Mouse (Mus musculus): ENCODE results near the gene Ftsj1. TPM values are rescaled to one million over a fixed set of nuclear protein-coding genes. Genes with fewer than 3 reads are reported as not detected.

The Ftsj1 gene
- total and polyA plus RNA-seq, 3 experiments, result 17.0 to 31.6 (median 22.3) TPM

DNA sequence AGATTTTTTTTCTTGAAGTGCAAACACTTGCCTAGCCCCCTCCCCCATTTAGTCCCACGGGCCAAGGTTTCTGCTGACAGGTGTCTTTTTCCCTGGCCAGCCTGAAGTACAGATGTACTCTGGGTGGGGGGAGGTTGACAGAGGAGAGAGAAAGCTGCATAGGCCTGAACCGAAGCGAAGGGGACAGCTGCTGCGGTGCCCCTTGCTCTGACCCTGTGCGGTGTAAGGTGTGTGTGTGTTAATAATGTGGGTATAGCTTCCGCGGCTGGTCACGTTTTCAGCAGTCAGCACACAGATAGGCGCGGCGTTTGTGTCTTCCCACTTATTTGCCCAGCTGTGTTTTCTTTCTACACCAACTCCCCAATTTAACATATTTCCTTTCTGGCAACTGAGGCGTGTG is 7.3 kb upstream of the Ftsj1 start:
- no peak for DNase-seq (ENCODE audit: extremely low read depth)
- no peaks in the 10 kb centered on the region for H3K27me3 ChIP-seq (replicated peaks)
- H3K27ac ChIP-seq (ENCODE audit: insufficient read depth, low read depth), result no peak overlapping the region
- H3K4me1 ChIP-seq (ENCODE audit: control insufficient read depth in 1 of 2, insufficient read depth in 2 of 2), result no peaks in the 10 kb centered on the region
- no peak overlapping the region for H3K9ac ChIP-seq (ENCODE audit: insufficient read depth, low read depth)
- no peaks in the 10 kb centered on the region for H3K9me3 ChIP-seq (replicated peaks; ENCODE audit: low read length)
- H3K79me2 ChIP-seq (replicated peaks; ENCODE audit: control insufficient read depth, extremely low read depth, insufficient read depth, poor library complexity, severe bottlenecking), result no peaks in the 10 kb centered on the region
- no peaks in the 10 kb centered on the region for H3K36me3 ChIP-seq (replicated peaks in 1 of 2; ENCODE audit: control insufficient read depth in 1 of 2, insufficient read depth in 1 of 2, low read length in 1 of 2)
- TF ChIP-seq NELFE (IDR thresholded peaks at IDR 0.05; ENCODE audit: low read depth, low read length) (no peak), USF2 (conservative IDR thresholded peaks at IDR 0.05; ENCODE audit: low read depth, low read length) (no peak), PAX5 (IDR thresholded peaks at IDR 0.05; ENCODE audit: low read length) (no peak), EP300 (IDR thresholded peaks at IDR 0.05; ENCODE audit: low read length) (no peak), UBTF (IDR thresholded peaks at IDR 0.05; ENCODE audit: low read depth, low read length) (no peak), BHLHE40 (IDR thresholded peaks at IDR 0.05; ENCODE audit: low read depth, low read length) (no peak), CHD1 (IDR thresholded peaks at IDR 0.05; ENCODE audit: low read depth, low read length) (no peak), ELF1 (IDR thresholded peaks at IDR 0.05; ENCODE audit: low read depth, low read length) (no peak), POLR2A (IDR thresholded peaks at IDR 0.05; ENCODE audit: low read depth, low read length) (no peak), KAT2A (IDR thresholded peaks at IDR 0.05; ENCODE audit: insufficient replicate concordance, low read length) (no peak), JUN (IDR thresholded peaks at IDR 0.05; ENCODE audit: insufficient read depth, low read depth, low read length) (no peak), IRF4 (IDR thresholded peaks at IDR 0.05; ENCODE audit: low read depth, low read length) (no peak)
- dilution Hi-C loops (cut with MboI; ENCODE audit: extremely low pct_ligation_motif_present, extremely low pct_unique_long_range_greater_than_20kb, low sequenced_read_pairs) (no loop called here), in situ Hi-C loops (cut with MboI; ENCODE audit: low pct_ligation_motif_present, low pct_unique_long_range_greater_than_20kb, low sequenced_read_pairs) (no loop called here)
- H3K4me2 ChIP-seq (ENCODE audit: insufficient read depth, low read depth, poor library complexity, severe bottlenecking), result no peak overlapping the region
- H3K4me3 ChIP-seq (replicated peaks in 1 of 3; ENCODE audit: low read depth in 2 of 3, low read length in 2 of 3, poor library complexity in 1 of 3), result no peak overlapping the region

DNA sequence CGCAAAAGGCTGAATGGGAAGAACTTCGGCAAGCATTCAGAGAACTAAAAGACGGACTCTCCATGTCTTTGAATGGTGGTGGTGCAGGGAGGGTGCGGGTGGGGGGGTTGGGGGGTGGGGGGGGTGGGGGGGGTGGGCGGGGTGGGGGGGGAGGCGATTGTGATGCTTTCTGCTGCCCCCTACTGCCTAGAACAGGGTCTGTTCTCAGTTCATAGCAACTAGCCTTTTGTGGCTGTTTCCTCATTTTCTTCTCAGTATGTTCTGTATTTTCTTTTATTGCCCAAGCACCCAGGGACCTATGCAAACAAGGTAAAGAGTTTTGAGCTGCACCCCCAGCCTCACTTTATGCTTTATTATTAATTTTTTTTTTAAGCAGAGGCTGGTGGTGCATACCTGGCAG is 3.6 kb upstream of the Ftsj1 start:
- Histone ChIP-seq H3K9ac (ENCODE audit: insufficient read depth, low read depth) (no peak overlapping the region), H3K36me3 (replicated peaks in 1 of 2; ENCODE audit: control insufficient read depth in 1 of 2, insufficient read depth in 1 of 2, low read length in 1 of 2) (peaks cover 0 to under 1% of the 10 kb centered on the region in 2 experiments), H3K4me3 (replicated peaks in 1 of 3; ENCODE audit: low read depth in 2 of 3, low read length in 2 of 3, poor library complexity in 1 of 3) (no peak overlapping the region), H3K4me2 (ENCODE audit: insufficient read depth, low read depth, poor library complexity, severe bottlenecking) (no peak overlapping the region), H3K79me2 (replicated peaks; ENCODE audit: control insufficient read depth, extremely low read depth, insufficient read depth, poor library complexity, severe bottlenecking) (0 out of 2 replicates have a peak, but pooled peaks cover 11% of the 10 kb centered on the region), H3K4me1 (ENCODE audit: control insufficient read depth in 1 of 2, insufficient read depth in 2 of 2) (peaks cover 0 to 7% of the 10 kb centered on the region in 2 experiments; a peak in 2 of 4 replicates), H3K9me3 (replicated peaks; ENCODE audit: low read length) (no peaks in the 10 kb centered on the region), H3K27me3 (replicated peaks) (no peaks in the 10 kb centered on the region), H3K27ac (ENCODE audit: insufficient read depth, low read depth) (no peak overlapping the region)
- dilution Hi-C loops (cut with MboI; ENCODE audit: extremely low pct_ligation_motif_present, extremely low pct_unique_long_range_greater_than_20kb, low sequenced_read_pairs), result no loop called here
- DNase-seq (ENCODE audit: extremely low read depth), result no peak
- in situ Hi-C loops (cut with MboI; ENCODE audit: low pct_ligation_motif_present, low pct_unique_long_range_greater_than_20kb, low sequenced_read_pairs), result no loop called here
- TF ChIP-seq ZKSCAN1 (IDR thresholded peaks at IDR 0.05; ENCODE audit: borderline replicate concordance, low read depth, low read length) (no peak), CTCF (conservative IDR thresholded peaks at IDR 0.05 in 1 of 2, IDR thresholded peaks at IDR 0.05 in 1 of 2; ENCODE audit: low read depth in 2 of 2, low read length in 2 of 2) (peak in 1 of 2 experiments; percentile 13; a peak in 1 of 4 replicates), KAT2A (IDR thresholded peaks at IDR 0.05; ENCODE audit: insufficient replicate concordance, low read length) (no peak), MXI1 (IDR thresholded peaks at IDR 0.05; ENCODE audit: low read depth, low read length) (no peak), CHD2 (IDR thresholded peaks at IDR 0.05; ENCODE audit: low read length) (no peak), UBTF (IDR thresholded peaks at IDR 0.05; ENCODE audit: low read depth, low read length) (no peak), MAFK (IDR thresholded peaks at IDR 0.05; ENCODE audit: insufficient replicate concordance, low read length) (no peak)
